Mouse (Mus musculus) stomach, postnatal 0 days (tissue): ENCODE measurements around the gene Lat2.
"Not testable (repeated sequence)": the region's sequence is repeated elsewhere in the genome, so short reads cannot be mapped to it uniquely, and the experiment has no call there.

Experiments used
- CTCF ChIP-seq: IDR thresholded peaks from 2 replicates; pipeline ENCODE4 v1.5.1; 2016; ENCODE audit warnings: antibody characterized with exemption, low read depth, mild to moderate bottlenecking, moderate library complexity
- EP300 ChIP-seq: optimal IDR thresholded peaks from 2 replicates; pipeline ENCODE3; 2016; ENCODE audit warnings: antibody characterized with exemption

DNA sequence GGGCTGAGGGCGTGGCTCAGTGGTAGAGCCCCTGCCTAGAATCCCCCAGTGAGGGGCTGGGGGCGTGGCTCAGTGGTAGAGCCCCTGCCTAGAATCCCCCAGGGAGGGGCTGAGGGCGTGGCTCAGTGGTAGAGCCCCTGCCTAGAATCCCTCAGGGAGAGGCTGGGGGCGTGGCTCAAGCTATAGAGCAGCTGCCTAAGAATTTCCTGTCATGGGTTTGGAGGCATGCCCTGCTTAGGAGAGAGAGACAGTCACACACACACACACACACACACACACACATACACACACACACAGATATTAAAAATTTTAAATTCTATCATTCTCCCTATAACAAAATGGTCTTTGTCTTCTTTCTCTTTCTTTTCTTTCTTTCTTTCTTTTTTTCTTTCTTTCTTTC is 34.2 kb upstream of the Lat2 start:
- TF ChIP-seq EP300, CTCF: not testable (repeated sequence)
